Mouse (Mus musculus): ENCODE data around the gene Gmeb2.

The Gmeb2 gene

DNA sequence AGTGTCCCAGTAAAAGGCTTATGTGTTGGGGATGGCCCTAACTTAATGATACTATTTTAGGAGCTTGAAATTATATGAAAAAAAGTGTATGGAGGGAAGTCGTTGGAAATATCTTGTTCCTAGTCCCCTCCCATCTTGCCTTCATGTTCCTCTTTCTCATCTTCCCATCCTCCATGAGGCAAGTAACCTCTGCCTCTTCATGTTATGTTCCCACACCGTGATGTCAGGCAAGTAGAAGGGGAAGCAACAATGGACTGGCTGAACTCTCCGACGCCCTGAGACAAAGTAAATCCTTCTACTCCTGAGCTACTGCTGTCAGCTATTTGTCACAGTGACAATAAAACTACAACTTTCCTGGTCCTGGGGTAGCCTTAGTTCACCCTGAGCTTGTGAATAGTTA, 13.2 kb downstream of the Gmeb2 start:
- no peak for DNase-seq (ENCODE audit: low read depth, low spot score)

DNA sequence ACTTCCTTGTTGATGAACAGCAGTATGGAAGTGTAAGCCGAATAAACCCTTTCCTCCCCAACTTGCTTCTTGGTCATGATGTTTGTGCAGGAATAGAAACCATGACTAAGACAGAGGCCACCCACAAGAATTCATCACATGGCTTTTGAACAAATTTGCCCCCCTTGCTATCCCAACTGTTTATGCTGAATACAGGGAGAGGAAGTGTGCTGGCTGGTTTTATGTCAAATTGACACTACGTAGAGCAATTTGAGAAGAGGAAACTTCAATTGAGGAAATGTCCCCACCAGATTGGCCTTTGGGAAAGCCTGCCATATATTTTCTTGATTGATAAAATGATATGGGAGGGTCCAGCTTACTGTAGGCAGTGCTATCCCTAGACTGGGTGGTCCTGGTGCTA, 14.0 kb downstream of the Gmeb2 start:
- no peak for DNase-seq (ENCODE audit: low read depth, low spot score)

DNA sequence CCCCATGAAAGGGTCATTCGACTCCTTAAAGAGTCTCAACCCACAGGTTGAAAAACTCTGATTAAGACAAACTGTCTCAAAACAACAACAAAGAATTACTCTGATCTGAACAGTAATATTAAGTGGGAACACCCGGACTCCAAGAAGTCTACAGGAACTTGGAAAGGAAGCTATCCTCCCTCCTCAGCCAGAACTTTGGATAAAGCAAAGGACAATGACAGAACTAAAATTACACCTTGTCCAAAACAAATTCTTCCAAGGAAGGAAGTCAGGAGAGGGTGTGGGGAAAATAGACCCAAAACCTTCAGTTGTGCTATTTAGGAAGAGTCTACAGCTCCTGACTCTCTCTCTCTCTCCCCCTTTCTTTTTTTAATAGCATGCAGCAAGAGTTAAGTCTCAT, 15.7 kb downstream of the Gmeb2 start:
- DNase-seq (ENCODE audit: low read depth, low spot score) = no peak

DNA sequence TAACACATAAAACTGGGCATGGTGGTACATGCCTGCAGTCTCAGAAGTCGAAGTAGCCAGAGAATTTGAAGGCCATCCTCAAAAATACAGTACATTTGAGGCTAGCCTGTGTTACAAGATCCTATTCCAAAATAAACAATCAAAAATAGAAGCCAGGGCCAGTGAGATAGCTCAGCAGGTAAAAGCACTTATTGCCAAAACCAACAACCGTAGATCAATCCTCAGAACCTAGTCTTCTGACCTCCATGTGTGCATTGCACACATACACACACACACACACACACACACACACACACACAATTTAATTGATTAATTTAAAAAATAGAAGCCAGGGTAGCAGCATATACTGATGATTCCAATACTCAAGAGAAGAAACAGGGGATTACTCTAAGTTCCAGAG, 21.0 kb downstream of the Gmeb2 start:
- DNase-seq (ENCODE audit: low read depth, low spot score) = no peak

GRCm38 (mm10) chr2:181253248-181253647, 34.6 kb downstream of the Gmeb2 start:
- no peak for DNase-seq (ENCODE audit: low read depth, low spot score)

DNA sequence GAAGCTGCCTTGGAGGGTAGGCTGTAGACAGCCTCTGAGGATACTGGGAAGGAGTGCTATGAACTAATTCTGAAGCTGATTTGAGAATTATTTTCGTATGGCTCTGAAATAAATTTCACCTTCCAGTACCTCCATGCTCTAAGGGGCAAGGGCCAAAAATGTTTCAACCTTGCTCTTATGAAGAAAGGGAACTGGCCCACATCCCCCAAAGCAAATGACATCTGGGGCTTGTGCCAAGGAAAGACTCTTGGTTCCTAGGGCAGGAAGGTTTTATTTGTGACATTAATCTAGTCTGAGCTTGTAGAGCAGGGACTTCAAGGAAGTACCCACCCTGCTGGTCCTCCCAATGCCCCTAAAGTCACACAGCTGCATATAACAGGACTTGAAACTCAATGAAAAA, 36.0 kb downstream of the Gmeb2 start:
- no peak for DNase-seq (ENCODE audit: low read depth, low spot score)

DNA sequence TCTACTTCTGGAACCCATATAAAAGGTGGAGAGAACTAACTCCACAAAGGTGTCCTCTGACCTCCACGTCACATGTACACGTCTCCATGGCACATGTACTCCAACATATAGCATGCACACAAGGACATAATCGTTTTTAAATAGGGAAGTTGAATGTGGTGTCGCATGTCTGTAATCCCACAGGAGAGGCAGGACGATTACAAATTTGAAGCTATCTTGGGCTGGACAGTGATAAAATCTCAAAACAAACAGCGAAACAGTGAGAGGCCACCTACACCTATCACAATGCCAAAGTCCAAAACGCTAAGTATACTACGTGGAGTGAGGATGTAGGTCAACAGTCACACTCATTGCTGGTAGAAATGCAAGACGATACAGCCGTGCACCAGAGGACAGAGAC, 38.6 kb downstream of the Gmeb2 start:
- no peak for DNase-seq (ENCODE audit: low read depth, low spot score)

DNA sequence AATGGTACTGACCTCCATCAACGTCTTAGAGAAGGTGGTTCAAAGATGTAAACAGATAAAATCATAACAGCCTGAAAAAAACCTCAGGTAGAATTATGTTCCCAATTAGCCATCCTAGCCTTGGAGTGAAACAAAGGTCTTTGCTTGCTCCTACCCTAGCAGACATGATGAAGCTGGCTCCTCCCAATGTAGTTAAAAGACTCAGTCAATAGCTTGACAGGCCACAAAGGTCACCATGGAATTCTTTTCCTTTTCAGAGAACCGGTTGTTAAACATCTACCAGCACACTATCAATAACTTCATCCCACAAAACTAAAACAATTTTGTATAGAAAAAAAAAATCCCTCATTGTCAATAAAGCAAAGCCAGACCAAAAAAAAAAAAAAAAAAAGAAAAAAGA, 42.8 kb downstream of the Gmeb2 start:
- no peak for DNase-seq (ENCODE audit: low read depth, low spot score)

- DNase-seq (ENCODE audit: low read depth, low spot score) = no peak
Measured at GRCm38 (mm10) chr2:181243706-181244394, 44.0 kb downstream of the Gmeb2 start.

DNA sequence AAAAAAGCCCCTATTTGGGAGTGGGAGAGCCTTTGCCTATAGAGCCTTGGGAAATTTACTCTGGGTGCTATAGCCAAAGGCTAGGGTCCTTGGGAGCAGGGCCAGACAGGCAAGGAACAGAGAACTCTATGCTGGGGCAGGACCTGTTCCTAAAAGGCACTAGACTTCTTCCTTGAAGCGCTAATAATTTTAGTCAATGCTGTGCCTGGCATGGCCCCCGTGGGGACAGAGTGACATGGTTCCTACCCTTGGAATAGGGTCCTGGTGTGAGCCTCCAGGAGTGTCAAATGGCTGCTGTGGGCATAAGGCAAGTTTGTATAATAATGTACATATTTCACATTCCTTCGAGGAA, 45.5 kb downstream of the Gmeb2 start:
- no peak for DNase-seq (ENCODE audit: low read depth, low spot score)

DNA sequence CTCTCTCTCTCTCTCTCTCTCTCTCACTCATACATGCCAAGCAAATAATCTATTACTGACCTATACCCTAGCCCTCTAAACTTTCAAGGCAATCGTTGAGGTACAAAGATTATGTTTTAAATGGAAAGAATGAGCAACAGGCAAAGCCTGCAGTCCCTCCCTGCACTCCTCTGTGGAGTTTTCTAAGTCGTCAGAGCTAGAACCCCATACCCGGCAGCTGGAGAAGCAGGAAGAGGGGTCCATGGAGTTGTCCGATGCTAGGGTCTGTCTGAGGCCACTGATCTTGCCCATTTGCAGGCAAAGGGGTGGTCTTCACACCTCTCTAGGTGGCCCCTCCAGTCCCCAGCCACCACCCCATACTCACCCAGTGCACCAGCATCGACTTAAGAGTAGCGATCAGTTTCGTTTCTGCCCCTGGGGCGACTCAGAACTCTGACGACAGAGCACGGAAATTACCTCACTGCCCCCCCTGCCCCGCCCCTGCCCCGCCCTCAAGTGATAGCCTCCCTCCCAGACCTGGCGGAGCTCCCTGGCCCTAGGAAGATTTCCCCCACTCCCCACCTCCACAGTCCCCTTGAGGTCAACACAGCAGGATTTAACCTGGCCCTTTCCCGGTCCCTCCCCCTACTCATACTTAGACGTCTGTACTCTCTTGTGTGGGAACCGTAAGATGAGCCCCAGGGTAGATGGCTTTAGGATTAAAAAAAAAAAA, 46.1 kb downstream of the Gmeb2 start, which contains the start of gene Helz2:
Gene Helz2, minus strand, starts transcription at position 426 of the 712 bp plus-strand sequence.
- DNase-seq (ENCODE audit: low read depth, low spot score) = peak; percentile 32

DNA sequence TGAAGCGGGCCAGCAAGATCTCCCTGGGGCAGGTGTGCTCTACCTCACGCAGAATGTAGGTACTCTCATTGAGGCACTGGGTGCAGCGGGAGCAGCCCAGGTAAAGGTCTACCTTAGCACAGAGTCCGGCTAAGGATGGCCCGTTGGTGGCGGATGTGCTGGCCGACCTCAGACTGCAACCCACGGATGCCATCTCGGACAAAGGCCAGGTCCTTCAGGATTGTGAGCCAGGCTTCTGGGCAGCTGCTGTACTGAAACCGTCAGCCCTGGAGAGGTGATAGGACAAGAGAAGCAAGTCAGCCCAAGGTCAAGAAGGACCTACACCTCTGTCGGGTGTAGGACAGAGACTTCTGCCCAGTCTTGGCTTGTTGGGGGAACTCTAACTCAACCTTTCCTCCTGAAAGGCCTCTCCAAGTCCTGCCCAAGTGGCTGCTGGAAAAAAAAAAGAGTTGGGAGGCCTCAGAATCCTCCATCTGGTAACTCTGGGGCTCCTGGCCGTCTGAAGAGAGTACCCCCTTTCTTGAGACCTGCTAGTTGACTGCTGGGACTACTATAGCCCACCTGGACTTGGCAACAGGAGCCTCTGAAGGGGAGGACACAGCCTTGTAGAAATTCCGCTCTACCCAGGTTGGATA, 46.9 kb downstream of the Gmeb2 start:
- DNase-seq (ENCODE audit: low read depth, low spot score) = no peak

DNA sequence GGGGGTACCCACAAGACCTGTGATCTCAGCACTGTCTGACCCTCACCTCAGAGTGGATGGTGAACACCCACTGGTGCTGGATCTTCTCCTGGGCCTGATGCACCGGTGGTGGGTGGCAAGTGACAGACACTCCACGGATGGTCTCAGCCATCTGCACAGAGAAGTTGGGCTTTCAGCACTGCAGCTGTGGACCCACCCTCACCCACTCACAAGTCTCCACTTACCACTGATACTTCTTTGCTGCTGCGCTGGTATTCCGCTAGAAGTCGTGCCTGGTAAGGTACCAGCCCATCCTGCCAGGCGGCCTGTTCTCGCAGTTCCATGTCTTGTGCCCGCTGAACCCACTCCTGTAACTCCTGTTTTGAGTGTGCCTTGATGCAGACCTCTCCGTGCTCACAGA, 48.6 kb downstream of the Gmeb2 start:
- no peak for DNase-seq (ENCODE audit: low read depth, low spot score)

DNA sequence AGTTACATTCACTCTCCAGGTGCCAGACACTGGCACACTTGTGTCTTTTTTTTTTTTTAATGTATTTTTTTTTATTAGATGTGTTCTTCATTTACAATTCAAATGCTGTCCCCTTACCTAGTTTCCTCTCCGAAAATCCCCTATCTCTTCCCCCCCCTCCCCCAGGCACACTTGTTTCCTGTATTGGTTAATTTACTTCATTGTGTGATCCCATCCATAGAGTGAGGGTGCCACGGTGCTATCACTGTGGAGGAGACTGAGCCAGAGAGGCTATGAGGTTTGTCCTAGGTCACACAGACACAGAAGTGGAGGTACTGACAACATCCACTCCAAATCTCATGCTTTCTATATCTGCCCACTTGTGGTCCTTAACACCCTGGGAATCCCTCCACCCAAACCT, 49.0 kb downstream of the Gmeb2 start:
- no peak for DNase-seq (ENCODE audit: low read depth, low spot score)

DNA sequence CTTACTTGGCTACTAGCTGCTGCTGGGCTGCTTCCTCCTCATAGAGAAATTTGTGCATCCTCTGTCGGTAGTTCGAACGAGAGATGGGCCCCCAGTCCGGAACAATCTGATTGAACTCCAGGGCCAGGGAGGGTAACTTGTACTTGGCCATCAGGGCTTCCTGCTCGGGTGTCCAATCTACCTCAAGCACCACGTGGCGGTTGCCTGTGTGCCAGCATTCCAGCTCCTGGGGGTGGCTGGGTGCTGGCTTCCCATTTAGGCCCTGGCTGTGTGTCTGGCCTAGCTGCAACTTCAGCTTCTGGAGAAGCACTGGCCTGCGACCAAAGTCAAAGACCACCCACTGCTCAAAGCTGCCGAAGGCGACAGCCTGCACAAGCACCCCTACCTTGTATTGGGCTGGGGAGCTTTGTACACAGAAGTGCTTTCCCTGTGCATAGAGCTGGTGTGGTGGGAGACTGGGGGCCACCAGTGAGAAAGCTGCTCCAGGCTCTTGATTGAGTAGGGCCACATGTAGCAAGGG, 49.7 kb downstream of the Gmeb2 start:
- no peak for DNase-seq (ENCODE audit: low read depth, low spot score)

- no peak for DNase-seq (ENCODE audit: low read depth, low spot score)
Measured at GRCm38 (mm10) chr2:181237251-181238014, 50.4 kb downstream of the Gmeb2 start.

DNA sequence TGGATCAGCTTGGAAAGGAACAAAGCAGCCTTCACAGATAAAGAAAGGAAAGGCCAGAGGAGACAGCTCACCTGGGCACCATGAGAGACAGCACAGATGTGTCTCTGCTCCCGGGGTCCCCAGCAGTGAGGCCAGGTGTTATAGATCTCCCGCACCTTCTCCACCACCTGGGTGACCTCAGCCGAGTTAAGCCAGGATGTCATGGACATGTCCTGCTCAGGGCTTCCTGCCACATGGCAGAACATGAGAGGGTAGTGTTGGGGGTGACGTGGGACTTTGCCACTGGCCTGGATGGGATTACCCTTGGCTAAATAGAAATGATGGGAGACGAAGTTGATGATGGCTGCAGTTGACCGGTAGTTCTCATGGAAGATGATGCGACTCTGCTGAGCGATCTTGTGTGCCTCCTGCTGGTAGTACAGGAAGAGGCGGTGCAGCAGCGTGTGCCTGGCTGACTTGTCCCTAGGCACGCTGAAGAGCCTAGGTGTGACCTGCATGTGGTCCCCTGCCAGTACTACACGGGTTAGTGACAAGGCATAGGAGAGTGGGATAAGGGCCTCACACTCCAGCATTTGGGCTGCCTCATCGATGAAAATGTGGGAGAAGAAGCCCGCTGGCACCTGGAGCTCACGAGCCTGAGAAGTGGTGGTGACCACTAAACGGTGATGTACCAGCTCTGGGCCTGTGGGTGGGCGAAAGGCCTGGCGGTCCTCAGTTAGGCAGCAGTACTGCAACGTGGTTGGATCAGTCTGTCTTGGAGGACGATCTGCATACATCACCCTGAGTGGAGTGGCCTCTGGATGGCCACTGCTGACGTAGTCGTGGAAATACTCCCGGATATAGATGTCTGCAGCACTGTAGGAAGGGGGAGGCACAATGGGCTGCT, 51.9 kb downstream of the Gmeb2 start:
- DNase-seq (ENCODE audit: low read depth, low spot score) = no peak

DNA sequence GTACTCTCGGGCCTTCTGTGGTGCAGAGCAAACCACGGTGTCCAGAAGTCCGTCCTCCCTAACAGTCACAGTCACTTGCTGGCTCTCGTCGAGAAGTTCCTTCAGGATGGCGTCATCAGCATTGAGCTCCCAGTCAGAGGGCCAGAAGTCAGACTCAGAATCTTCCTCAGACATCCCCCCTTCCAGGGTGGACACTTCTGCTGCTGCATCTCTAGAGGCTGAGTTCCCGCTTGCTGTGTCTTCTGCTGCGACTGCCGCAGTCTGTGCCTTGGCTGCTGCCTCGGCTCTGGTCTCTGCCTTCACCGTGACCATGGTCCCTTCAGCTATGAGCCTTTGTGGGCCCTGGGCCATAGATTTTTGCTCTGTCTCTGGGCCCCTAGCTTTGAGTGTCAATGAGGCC, 53.2 kb downstream of the Gmeb2 start:
- no peak for DNase-seq (ENCODE audit: low read depth, low spot score)

- no peak for DNase-seq (ENCODE audit: low read depth, low spot score)
Measured at GRCm38 (mm10) chr2:181233443-181233842, 54.4 kb downstream of the Gmeb2 start.

DNA sequence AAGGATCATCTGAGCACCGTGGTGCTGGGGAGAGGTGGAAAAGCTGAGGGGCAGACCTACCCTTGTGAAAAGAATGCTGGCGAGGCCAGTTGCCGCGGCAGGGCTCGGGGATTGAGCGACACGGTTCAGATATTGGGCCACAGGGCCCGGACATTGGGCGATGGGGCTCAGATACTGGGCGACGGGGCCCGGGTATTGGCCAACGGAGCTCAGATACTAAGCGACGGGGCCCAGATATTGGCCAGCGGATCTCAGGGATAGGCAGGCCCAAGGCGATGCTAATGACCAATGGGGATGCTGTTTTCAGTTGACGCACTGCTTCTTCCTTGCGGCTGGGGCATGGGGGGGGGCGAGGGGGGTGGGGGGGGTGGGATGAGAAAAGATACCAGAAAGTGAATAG, 56.7 kb downstream of the Gmeb2 start:
- DNase-seq (ENCODE audit: low read depth, low spot score) = no peak

GRCm38 (mm10) chr2:181228335-181228734, 59.5 kb downstream of the Gmeb2 start:
- DNase-seq (ENCODE audit: low read depth, low spot score) = no peak
